In the genomic region with DNA sequence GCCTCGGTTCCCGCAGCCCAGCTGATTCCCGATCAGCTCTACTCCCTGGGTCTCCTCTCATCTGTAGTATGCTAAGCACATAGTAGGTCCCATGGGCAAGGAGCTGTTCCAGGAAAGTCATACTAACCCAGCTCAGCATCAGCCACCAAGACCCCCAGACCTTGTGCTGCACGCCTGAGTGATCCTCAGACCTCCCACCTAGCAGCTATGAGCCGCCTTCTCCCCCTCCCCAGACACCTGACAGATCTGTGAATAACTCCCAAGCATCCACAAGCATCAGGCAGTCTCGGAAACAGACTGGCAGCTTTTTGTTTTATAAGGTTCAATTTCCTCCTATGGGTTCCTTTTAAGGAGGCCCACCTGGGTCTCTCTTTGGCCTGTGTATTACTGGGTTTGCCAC, we compare ENCODE assay signal across 19 mouse cellular contexts.
DNase-seq lines count a peak whose midpoint lies in the region; ATAC-seq lines count a peak whose summit lies in the region.
"Had no signal": no experiment of that assay in that cellular context is flagged by ENCODE, and none has a peak within 500 bp of the region (broad histone marks: within the 10 kb centered on the region; RNA-seq: fewer than 3 reads in every experiment).

No protein-coding gene starts in this region.

- no peak for ATAC-seq in midbrain, embryonic 11.5 days (ENCODE audit: low FRiP score)
- ATAC-seq in hindbrain, embryonic 15.5 days (ENCODE audit: low FRiP score, low read depth), result peak; percentile 42; the same call in 1 of the 2 replicates
- peak; percentile 28 for ATAC-seq in midbrain, embryonic 15.5 days (replicated peaks)

- H3K36me3 ChIP-seq in midbrain, embryonic 10.5 days, result peaks cover 92% of the 10 kb centered on the region
- peaks cover 5% of the 10 kb centered on the region; the same call in 1 of the 2 replicates for H3K36me3 ChIP-seq in midbrain, embryonic 11.5 days (ENCODE audit: control insufficient read depth, insufficient read depth, low read length)
- no peaks in the 10 kb centered on the region for H3K36me3 ChIP-seq in hindbrain, embryonic 15.5 days
- H3K36me3 ChIP-seq in midbrain, embryonic 15.5 days (replicated peaks), result no peaks in the 10 kb centered on the region
- H3K36me3 ChIP-seq: embryonic facial prominence, embryonic 15.5 days; heart, embryonic 10.5 days; limb, embryonic 12.5 days had no signal

- no peak for DNase-seq in midbrain, embryonic 10.5 days (ENCODE audit: low spot score)
- no peak for DNase-seq in midbrain, embryonic 11.5 days (ENCODE audit: low spot score, missing footprints)
- DNase-seq in adrenal gland, postnatal 25 days, result no peak
- no peak for DNase-seq in c-Kit-positive CD71-positive TER-119-positive erythroid progenitor cells, embryonic 14.5 days (ENCODE audit: low spot score)
- no peak for DNase-seq in urinary bladder, postnatal 36 days (ENCODE audit: low spot score in 2 of 2)
- DNase-seq: gastrocnemius, postnatal 36 days; kidney, adult 8-10 months; kidney, postnatal 14 days; right cerebral cortex, postnatal 14 days; spleen, adult 18-20 months; thymus, postnatal 25 days had no signal

- 58% methylated on average over 6 of the region's 6 CpGs for WGBS in midbrain, embryonic 10.5 days
- 55% methylated on average over 6 of the region's 6 CpGs for WGBS in midbrain, embryonic 11.5 days
- 36% methylated on average over 6 of the region's 6 CpGs for WGBS in hindbrain, embryonic 15.5 days
- 47% methylated on average over 6 of the region's 6 CpGs for WGBS in midbrain, embryonic 15.5 days

- no peaks in the 10 kb centered on the region for H3K9me3 ChIP-seq in midbrain, embryonic 10.5 days (replicated peaks)
- H3K9me3 ChIP-seq in midbrain, embryonic 11.5 days (ENCODE audit: control insufficient read depth, low read length), result no peaks in the 10 kb centered on the region
- no peaks in the 10 kb centered on the region for H3K9me3 ChIP-seq in hindbrain, embryonic 15.5 days
- no peaks in the 10 kb centered on the region for H3K9me3 ChIP-seq in midbrain, embryonic 15.5 days
- H3K9me3 ChIP-seq: embryonic facial prominence, embryonic 15.5 days; heart, embryonic 10.5 days; limb, embryonic 12.5 days had no signal

- no peak overlapping the region for H3K9ac ChIP-seq in midbrain, embryonic 11.5 days (ENCODE audit: low read length)
- H3K9ac ChIP-seq in hindbrain, embryonic 15.5 days, result no peak overlapping the region
- H3K9ac ChIP-seq in midbrain, embryonic 15.5 days, result no peak overlapping the region
- H3K9ac ChIP-seq: embryonic facial prominence, embryonic 15.5 days; limb, embryonic 12.5 days; liver, embryonic 14.5 days had no signal

- no peak overlapping the region for H3K4me3 ChIP-seq in midbrain, embryonic 10.5 days
- H3K4me3 ChIP-seq in midbrain, embryonic 11.5 days (ENCODE audit: low read depth, low read length), result no peak overlapping the region
- no peak overlapping the region for H3K4me3 ChIP-seq in hindbrain, embryonic 15.5 days
- no peak overlapping the region for H3K4me3 ChIP-seq in midbrain, embryonic 15.5 days
- H3K4me3 ChIP-seq: embryonic facial prominence, embryonic 15.5 days; heart, embryonic 10.5 days; left cerebral cortex, adult 2 months; limb, embryonic 12.5 days had no signal

- H3K4me1 ChIP-seq in midbrain, embryonic 10.5 days, result peaks cover 41% of the 10 kb centered on the region
- H3K4me1 ChIP-seq in midbrain, embryonic 11.5 days (ENCODE audit: control insufficient read depth, insufficient read depth, low read length), result peaks cover 21% of the 10 kb centered on the region
- H3K4me1 ChIP-seq in hindbrain, embryonic 15.5 days (replicated peaks), result peaks cover 24% of the 10 kb centered on the region
- peaks cover 22% of the 10 kb centered on the region for H3K4me1 ChIP-seq in midbrain, embryonic 15.5 days
- H3K4me1 ChIP-seq: heart, embryonic 10.5 days had no signal

- H3K27me3 ChIP-seq in midbrain, embryonic 10.5 days (ENCODE audit: low read depth, poor library complexity, severe bottlenecking), result no peaks in the 10 kb centered on the region
- H3K27me3 ChIP-seq in midbrain, embryonic 11.5 days (ENCODE audit: control insufficient read depth, insufficient read depth, low read length), result no peaks in the 10 kb centered on the region
- no peaks in the 10 kb centered on the region for H3K27me3 ChIP-seq in hindbrain, embryonic 15.5 days
- H3K27me3 ChIP-seq in midbrain, embryonic 15.5 days (replicated peaks), result no peaks in the 10 kb centered on the region

- no peak overlapping the region for H3K4me2 ChIP-seq in midbrain, embryonic 11.5 days
- 0 out of 2 replicates have a peak overlapping the region, but pooled peaks have one; percentile 9 for H3K4me2 ChIP-seq in hindbrain, embryonic 15.5 days
- no peak overlapping the region for H3K4me2 ChIP-seq in midbrain, embryonic 15.5 days
- H3K4me2 ChIP-seq: embryonic facial prominence, embryonic 15.5 days; limb, embryonic 12.5 days had no signal

- H3K27ac ChIP-seq in midbrain, embryonic 10.5 days (replicated peaks), result peak overlapping the region; percentile 28; the same call in 1 of the 2 replicates
- no peak overlapping the region for H3K27ac ChIP-seq in midbrain, embryonic 11.5 days (ENCODE audit: low read depth, low read length)
- H3K27ac ChIP-seq in hindbrain, embryonic 15.5 days (replicated peaks), result peak overlapping the region; percentile 75
- H3K27ac ChIP-seq in midbrain, embryonic 15.5 days, result peak overlapping the region; percentile 53
- H3K27ac ChIP-seq: heart, embryonic 10.5 days; left cerebral cortex, adult 2 months; liver, embryonic 14.5 days; macrophage had no signal
